Mouse (Mus musculus) cerebellum, postnatal 10 days (tissue): ENCODE results near the gene Limch1.

Source experiments
- DNase-seq, 2 experiments: peaks; one replicate each; pipeline ENCODE4 v3.0.0; 2021; ENCODE audit warnings: mixed read lengths in 2 of 2

The Limch1 gene

DNA sequence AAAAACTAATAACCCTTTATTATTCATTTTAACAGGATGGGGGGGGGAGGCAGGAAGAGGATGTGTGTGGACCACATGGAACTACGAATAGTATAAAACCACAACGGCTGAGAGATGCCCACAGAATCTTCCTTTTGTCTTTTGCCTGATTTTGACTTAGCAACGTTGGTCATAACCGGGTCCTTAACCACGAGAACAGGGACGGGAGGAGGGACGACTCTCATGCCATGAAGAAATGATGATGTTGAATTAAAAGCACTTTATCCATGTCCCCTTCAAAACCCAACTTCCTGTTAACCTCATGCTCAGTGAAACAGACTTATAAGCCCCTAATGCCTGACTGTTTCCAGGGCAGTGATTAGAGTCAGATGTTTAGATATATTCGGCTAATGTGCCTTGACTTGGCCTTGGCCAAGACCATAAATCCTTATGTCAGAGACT is 41.0 kb downstream of the Limch1 start:
- DNase-seq, result no peak

DNA sequence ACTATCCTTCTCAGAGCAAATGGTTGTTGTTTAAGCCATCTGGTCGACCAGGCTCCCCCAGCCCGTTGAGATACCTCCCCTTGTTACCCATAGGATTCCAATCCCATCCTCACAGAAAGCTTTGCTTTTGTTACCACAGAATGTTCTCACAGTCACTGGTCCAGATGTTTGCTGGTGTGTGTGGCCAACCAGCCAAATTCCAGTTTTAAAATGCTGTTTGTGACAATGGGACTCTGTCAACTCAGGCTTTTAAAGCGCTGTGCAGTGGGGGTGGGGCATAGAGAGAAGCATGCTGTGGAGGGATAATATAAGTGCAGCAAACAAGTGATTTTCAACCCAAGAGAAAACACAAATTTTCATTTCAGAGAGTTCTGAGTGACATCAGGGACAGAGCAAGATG is 43.4 kb downstream of the Limch1 start:
- no peak for DNase-seq

DNA sequence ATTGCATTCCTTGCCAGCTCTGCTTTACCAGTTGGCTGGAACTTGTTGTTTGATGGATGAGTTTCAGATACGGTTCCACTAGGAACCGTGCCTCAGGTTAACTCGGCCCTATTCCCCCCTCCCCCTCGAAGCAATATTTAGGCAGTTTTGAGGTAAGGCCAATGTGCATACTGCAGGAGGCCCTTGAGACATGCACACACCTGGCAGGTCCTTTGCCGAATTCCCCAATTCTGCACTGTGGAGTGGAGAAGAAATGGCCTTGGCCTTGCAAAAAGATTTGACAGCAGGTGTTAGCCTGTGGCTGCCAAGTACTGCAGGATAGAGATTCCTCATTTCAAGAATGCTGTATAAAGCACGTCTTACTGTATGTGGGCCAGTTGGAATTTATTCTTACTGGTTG is 45.5 kb downstream of the Limch1 start:
- DNase-seq, result peak; percentile 66 to 77

DNA sequence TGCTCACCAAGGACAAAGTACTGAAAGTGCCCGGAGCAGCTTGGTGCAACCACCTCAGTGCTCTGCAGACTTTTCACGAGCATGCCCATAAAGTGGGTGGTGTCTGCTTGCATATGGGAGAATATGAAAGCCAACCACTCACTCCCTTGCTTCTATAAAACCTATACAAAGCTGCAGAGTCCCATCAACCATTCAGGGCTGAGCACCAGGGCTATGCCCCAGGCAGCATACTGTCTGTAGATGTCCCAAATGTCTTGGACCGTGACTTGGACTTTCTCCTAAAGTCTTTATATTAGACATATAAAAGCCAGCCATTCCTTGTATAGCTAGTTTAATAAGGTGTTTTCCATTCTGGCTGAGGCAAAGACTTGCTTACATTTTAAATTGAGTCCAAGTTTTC is 47.6 kb downstream of the Limch1 start:
- no peak for DNase-seq

DNA sequence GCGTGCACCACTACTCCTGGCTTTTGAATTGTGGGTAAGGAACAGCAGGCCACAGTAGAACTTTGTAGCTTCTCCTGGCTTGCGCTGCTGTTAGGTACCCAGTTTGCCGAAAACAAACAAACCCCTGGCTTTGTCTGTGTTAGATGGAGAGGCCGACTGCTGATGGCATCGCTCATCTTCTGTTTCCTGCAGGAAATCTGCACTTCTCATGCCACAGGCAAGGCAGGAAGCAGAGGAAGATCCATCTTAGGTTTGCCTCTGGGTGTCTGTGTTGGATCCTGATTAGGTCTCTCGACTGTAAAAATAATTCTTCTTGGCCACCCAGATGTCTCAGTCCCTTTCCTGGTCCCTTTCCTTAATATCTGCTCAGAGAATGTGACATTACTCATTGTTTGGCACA is 51.7 kb downstream of the Limch1 start:
- no peak for DNase-seq

DNA sequence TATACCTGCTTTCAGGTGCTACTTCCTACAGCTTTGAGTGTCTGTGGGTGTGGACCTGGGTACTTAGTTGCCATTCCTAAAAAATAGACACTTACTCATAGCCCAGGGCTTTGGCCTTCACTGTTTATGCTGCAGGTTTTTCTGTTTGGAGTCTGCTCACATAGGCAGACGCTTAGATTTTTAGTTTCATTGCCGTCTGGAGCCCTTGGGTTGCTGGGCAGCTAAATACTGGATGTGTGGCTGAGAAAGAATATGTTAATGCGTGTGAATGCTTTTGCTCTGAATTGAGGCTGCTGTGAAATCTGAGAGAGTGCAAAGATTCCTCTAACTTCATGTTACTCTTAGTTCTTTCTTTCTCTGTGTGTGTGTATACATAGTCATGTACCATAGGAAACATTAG is 52.5 kb downstream of the Limch1 start:
- no peak for DNase-seq

DNA sequence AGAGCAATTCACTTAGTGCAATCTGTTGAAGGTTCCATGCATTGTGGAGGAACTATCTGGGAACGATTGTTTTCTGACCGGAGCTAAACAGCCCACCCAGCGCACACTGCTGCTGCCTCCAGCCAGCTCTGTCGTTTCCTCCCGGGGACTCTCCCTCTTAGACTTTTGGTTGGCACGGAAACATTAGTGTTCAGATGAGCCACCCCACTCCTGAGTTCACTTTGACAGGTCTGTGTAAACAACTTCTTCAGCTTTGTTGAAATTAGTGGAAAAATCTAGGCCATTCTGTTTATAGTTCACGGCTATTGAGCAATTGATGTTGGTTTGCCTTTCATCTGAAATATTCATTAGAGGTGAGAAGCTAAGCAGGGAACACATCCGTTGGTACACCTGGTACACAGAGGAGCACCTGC is 53.0 kb downstream of the Limch1 start:
- DNase-seq, result no peak

DNA sequence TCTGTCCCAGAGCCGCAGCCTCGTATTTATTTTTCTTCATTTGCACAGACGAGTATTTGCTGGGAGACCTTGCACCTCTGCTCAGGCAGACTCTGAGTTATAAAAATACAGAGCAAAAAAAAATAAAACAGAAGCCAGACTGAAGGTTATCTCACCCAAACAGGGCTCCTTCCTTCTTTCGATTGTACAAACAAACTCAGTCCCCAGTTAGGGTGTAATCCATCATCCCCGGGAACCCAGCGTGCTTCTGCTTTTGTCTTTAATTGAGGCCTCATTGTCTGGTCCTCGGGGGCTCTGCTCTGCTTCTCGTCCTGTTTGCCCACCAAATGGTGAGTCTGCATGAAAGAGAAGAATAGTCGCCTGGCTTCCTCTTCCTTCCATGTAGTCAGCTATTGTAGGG is 54.6 kb downstream of the Limch1 start:
- DNase-seq, result no peak

DNA sequence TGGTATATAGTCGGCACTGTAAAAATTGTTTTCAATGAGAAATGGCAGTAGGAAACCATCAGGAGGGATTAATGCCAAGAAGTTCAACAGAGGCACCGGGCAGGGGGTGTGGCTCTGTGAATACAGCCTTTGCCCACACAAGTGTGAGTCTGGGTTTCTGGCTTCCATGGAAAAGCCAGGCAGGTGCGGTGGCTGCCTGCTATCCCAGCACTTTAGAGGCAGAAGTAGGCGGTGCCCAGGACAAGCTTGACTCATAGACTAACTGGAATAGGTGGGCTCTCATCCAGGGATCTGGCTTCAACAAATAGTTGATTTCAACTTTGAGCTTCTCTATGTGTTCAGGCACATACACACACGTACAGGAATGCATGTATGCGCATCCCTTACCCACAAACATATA is 55.4 kb downstream of the Limch1 start:
- no peak for DNase-seq

DNA sequence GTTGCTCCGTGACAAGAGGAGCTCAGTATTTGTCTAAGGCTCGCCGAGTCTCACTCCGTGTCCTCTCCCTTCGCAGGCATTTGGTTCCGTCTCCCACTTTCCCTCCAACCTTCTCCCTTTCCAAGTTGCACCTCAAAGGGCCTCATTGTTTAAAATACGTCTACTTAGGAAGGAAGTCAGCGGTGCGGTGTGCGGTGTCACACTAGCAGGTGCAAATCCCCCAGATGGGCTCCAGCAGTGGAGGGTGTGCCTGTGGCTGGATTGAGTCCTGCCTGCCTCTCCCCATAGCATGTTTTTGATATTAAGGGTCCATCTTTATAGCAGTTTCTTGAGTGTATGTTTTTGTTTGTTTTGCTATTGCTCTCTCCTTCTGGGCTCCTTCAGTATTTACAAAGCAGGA is 56.6 kb downstream of the Limch1 start:
- no peak for DNase-seq

DNA sequence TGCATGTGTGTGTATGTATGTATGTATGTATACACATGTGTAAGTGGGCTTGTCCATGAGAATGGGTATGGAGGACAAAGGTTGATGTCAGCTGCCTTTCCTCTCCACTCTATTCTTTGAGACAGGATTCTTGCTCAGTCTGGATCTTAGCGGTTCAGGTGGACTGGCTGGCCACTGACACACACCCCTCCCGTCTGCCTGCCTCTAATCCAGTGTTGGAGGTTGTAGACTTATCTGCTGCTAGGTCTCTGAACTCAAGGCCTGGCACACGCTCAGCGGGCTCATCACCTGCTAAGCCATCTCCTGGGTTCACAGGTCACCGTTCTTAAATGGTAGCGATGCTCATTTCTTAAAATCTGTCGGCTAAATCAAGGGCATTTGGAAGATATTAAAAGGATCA is 60.7 kb downstream of the Limch1 start:
- DNase-seq, result no peak

DNA sequence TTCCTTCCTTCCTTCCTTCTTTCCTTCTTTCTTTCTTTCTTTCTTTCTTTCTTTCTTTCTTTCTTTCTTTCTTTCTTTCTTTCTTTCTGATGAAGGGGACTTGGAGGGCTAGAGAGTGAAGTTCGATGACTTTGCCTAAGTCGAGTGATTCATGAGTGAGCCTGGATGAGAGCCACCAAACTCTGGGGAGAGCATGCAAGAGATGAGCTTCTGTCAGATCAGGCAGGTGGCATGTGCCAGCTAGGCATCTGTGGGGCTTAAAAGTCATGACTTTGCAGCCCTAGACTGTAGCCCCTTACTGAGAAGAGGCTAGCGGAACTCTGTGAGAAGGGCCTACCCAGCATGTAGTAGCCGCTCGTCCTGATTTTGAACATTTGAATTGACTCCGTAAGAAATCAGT is 62.1 kb downstream of the Limch1 start:
- no peak for DNase-seq

DNA sequence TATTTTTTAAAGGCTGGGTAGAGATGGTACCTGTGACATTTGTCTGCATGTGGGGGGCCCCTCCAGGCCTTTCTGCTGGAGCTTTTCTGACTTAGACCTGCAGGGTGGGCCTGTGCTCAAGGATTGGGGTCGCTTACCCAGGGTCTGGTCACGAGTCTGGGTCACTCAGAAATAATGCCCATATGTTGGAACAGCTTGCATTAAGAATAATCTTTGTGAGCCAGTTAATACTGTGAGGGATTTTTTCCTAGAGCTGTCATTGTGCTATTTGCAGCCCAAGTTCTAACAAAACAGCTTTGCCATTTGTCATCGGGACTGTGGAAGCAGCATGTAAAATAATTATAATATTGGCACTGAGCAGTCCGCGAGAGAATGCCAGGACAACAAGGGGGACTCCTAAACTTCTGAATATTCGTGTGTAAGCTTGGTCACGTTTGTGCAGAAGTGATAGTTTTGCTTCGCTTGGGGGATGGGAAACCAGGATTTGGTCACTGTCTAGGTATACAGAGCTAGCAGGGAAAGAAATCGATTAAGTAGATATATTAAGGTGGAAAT is 63.5 kb downstream of the Limch1 start:
- no peak for DNase-seq

DNA sequence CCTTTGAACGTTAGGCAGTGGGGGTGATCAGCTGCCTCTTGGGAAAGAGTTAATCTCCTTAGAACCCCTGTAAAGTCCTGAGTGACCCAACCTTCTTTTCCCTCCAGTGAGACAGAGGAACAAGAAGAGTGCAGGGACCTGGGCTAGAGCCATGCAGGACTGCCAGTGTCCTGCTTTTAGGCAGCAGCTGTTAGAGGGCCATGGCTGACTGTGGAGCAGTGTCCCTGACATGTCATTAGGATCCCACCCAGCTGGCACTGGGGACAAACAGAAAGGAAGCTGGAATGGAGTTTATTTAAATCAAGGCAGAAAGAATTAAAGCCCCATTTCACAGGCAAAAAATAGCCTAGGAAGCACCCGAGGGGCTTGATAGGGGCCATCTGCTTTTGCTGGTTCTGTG is 64.8 kb downstream of the Limch1 start:
- peak; percentile 42 to 72 for DNase-seq

DNA sequence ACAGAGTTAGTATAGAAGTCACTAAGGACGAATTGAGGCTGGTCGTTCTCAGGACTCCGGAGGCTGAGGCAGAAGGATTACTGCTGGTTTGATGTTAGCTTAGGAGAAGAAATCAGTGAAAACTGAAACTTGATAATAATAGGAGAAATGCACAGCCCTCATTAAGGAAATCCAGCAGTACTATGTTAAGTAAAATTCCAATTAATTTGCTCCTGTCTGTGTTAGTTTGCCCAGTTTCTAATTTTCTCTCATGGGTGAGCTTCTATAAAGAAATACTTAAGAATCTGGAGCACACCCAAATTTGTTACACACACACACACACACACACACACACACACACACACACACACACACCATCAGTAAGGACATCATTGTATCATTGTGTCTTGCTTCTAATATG is 69.0 kb downstream of the Limch1 start:
- DNase-seq, result no peak

DNA sequence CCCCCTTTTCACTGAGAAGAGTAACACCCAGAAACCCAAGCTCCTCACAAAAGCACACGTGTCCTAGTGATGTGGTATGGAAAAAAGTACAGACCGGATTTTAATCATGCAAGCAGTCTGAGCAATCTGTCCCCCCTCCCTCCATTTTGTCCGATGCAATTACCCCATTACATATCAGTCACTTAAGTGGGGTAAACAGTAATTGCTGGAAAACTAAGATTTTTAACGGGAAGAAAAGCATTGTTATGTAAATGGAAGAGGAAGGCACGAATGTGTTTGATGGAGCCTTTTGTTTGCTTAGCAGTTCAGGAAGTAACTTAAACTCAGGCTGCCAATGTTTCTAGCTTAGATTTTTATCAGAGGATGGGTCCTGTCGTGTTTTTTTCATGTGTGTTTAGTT is 70.2 kb downstream of the Limch1 start:
- no peak for DNase-seq

DNA sequence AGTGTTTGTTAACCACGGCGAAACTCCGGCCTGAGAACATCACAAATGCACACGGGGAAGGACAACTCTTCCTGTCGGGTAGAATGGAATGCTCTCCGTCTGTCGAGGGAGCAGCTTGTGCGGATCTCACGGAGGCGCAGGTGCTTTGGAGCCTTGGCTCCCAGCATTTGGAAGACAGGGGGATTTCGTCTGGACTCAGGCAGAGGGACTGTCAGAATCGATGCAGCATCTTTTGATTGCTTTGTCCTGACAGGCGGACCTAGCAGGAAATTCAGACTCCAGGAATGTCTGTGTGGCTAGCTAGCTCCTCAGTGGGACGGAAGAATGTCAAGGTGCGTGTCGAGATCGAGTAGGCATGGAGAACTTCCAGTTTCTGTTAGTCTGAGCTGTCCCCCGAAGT is 71.1 kb downstream of the Limch1 start:
- peak in 1 of 2 experiments; percentile 30 for DNase-seq

DNA sequence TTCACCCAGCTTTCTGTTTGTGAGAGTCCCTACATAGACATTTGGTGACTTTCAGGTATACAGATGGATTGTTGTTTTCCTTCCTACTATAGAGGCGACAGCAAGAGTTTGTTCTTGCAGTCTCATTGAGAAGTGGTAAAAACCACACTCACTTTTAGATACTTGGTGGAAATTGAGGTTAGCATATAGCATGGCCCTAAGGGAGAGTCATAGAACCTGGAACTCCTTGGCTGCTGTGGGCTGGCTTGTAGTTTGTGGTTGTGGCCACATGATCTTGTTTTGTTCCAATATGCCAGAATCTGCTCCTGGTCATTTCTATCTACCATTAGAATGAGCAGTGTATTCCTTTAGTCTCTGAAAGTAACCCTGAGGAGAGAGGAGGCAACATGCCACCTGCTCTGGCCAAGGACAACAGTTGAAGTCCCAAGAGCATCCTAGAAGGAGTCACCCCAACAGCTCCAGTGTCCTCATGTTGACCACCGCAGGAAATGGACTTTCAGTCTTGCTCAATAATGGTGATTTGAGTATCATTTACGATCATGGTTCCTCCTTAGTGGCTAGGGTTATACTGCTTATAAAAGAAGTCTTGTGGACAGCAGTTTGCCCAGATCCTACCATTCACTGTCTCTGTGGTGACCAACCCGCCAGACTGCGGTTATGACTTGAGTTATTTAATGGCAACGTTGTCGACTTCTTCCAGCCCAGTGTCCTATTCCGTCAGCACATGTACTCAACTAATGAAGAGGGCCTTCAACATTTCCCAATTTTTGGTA is 71.7 kb downstream of the Limch1 start:
- no peak for DNase-seq

DNA sequence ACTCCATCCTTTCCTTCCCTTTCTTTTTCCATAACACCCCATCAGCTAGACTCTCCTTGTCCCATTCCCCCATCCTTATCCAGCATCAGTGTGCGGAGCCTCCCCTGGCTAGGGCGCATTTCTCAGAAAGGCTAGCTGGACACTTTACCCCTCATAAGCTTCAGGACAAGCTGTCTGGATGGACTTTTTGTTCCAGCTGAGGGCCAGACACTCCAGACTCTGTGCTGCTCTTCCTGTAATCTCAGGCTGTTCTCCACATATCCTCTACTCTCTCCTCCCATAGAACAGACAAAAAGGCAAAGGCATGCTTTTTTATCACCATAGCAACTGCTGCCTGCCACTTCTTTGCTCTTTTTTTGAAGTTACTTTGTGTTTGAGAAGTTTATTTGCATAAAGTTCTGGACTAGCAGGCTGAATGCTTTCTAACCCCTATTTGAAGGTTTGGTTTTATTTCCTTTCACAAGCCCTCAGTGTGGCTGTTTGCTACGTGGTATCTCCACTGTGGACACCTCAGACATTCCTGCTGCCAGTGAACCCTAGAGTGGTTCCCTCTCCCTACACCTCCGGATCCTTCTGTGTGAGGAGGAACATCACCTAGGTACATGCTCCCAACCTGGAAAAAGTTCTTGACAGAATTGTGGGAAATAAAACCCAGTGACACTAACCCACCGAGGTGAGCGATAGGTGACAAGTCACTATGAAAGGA is 77.0 kb downstream of the Limch1 start:
- no peak for DNase-seq

DNA sequence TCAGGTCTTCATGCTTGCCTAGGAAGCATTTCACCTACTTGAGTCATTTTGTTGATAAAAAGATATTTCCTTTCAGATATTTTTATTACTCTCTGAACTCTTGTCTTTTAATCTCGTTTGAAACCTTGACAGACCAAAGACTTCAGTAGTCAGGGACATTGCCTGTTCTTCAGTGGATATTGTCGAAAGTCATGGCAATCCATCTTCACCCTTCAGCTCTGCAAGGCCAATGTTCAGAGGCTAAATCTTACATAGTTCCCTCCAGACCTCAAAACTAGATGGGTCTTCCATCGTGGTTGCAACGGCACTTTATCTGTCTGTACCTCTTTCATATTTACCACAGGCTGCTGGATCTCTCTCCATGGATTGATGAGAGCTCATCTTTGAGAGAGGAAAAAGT is 80.0 kb downstream of the Limch1 start:
- no peak for DNase-seq

DNA sequence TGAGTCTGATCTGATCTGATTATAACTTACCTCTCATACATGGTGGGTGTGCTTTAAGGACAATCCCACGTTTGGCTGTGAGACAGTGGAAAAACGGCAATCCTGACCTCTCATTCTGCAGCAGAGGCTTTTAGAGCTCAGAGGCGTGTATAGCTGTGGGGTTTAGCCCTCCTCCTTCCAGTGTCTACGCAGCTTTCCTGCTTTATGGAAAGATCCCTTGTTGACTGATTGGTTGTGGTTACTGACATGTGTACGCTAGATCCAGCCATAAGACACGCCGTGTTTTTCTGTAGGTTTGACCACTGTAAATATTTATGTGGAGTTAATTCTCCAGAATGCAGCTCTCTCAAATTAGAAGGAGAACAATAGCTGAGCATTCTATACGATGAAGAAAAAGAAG is 81.2 kb downstream of the Limch1 start:
- DNase-seq, result no peak

DNA sequence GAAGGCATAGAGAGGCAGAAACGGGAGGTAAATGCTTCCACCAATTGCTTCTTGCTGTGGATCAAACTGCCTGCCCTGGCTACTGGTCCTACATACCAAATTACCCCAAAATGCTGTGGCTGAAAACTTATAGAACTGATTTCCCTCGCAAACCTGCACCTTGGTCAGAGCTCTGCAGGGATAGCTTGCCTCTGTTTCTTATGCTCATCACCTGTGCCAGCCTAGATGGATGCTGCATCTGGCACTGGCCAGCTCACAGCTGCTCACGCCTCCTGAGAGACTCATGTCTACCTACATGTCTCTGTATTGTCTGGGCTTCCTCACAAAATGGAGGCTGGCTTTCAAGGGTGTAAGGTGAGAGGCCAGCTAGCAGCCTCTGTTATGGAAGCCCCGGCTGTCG is 83.9 kb downstream of the Limch1 start:
- no peak for DNase-seq

DNA sequence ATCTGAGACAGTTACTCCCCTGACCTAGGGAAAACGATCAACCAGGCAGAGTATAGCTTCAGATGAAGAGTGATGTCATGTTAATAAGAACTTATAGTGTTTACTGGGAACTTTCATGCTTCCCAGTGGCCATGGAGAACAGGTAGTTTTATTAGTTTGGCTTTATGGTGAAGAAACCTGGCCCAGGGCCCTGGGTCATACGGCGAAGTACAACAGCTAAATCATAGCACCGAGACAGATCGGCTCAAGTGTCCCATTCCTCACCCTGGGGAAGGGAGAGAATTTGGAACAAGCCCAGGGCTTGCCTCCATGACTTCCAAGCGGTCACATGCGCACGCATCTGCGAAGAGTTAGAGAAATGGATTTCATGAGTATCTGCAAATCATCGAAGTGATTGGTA is 84.6 kb downstream of the Limch1 start:
- DNase-seq, result no peak

DNA sequence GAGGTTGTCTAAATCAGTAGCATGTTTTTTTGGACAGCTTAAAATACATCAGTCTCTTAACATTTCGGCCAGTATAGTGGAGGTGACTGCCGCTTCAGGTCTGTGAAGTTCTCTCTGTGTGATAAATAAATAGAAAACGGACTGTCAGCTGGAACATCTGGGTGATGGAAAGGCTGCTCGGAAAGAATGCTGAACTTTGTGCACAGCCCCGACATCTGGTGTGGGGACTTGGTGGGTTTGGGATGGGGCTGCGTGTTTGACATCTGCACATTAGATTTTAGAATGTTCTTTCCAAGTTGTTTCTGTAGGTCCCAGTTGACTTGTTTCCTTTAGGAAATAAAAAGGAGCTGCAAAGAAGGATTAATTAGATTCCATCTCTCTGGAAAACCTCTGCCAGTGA is 89.1 kb downstream of the Limch1 start:
- no peak for DNase-seq
